Mouse (Mus musculus) ES-Bruce4 (cell line): Measurements from ENCODE around the gene Ptprj.

Source experiments
- CTCF ChIP-seq: IDR thresholded peaks from one replicate; pipeline ENCODE4 v1.8.1; 2011; ENCODE audit warnings: low read depth, low read length
- EP300 ChIP-seq: IDR thresholded peaks from 2 replicates; pipeline ENCODE4 v1.6.1; 2011; ENCODE audit warnings: low read depth, low read length; ENCODE audit not compliant: insufficient read depth

GRCm38 (mm10) chr2:90560197-90560843, 20.1 kb downstream of the Ptprj start:
- TF ChIP-seq CTCF (no peak), EP300 (no peak)
